Mouse (Mus musculus): ENCODE data around the gene Pnpla6.

The Pnpla6 gene

GRCm38 (mm10) chr8:3507979-3508754 lies 7.0 kb upstream of the Pnpla6 start:
- DNase-seq: no peak

GRCm38 (mm10) chr8:3514681-3515247 lies 420 bp upstream of the Pnpla6 start:
- peak; percentile 94 for DNase-seq

GRCm38 (mm10) chr8:3515771-3516417 lies 710 bp downstream of the Pnpla6 start:
- DNase-seq: peak; percentile 97

GRCm38 (mm10) chr8:3516450-3517116 lies 1.4 kb downstream of the Pnpla6 start:
- DNase-seq: peak; percentile 99

GRCm38 (mm10) chr8:3517117-3517495 lies 1.9 kb downstream of the Pnpla6 start:
- no peak for DNase-seq

GRCm38 (mm10) chr8:3522007-3522697 lies 7.0 kb downstream of the Pnpla6 start:
- DNase-seq: no peak

GRCm38 (mm10) chr8:3530816-3531215 lies 15.6 kb downstream of the Pnpla6 start:
- no peak for DNase-seq

GRCm38 (mm10) chr8:3531936-3532335 lies 16.8 kb downstream of the Pnpla6 start:
- peak; percentile 86 for DNase-seq

GRCm38 (mm10) chr8:3536053-3536841 lies 21.1 kb downstream of the Pnpla6 start:
- DNase-seq: peak; percentile 88

- no peak for DNase-seq
These were observed 21.8 kb downstream of the Pnpla6 start for GRCm38 (mm10) chr8:3536940-3537339.

- peak; percentile 86 for DNase-seq
These were observed 22.5 kb downstream of the Pnpla6 start for GRCm38 (mm10) chr8:3537666-3538065.

GRCm38 (mm10) chr8:3539146-3539545 lies 24.0 kb downstream of the Pnpla6 start:
- DNase-seq: peak; percentile 54

GRCm38 (mm10) chr8:3540076-3540475 lies 24.9 kb downstream of the Pnpla6 start:
- DNase-seq: peak; percentile 53

GRCm38 (mm10) chr8:3546511-3546910 lies 31.3 kb downstream of the Pnpla6 start:
- DNase-seq: peak; percentile 48

- DNase-seq: peak; percentile 60
These were observed 37.1 kb downstream of the Pnpla6 start for GRCm38 (mm10) chr8:3552240-3552639.

GRCm38 (mm10) chr8:3556114-3556513 lies 40.9 kb downstream of the Pnpla6 start:
- DNase-seq: no peak

- peak; percentile 86 for DNase-seq
These were observed 52.6 kb downstream of the Pnpla6 start, which contains the start of gene C330021F23Rik for GRCm38 (mm10) chr8:3567641-3568371. TSS of gene C330021F23Rik (plus strand) at chr8:3567990.

GRCm38 (mm10) chr8:3568378-3568777 lies 53.2 kb downstream of the Pnpla6 start:
- DNase-seq: peak; percentile 52

GRCm38 (mm10) chr8:3569784-3570183 lies 54.6 kb downstream of the Pnpla6 start:
- peak; percentile 52 for DNase-seq

- DNase-seq: peak; percentile 74
These were observed 59.4 kb downstream of the Pnpla6 start for GRCm38 (mm10) chr8:3574546-3574945.

Measured in heart, adult 11 months (tissue).